Mouse (Mus musculus) C2C12 (cell line): ENCODE measurements around the gene Apela.

ENCODE experiments used
- CTCF ChIP-seq: IDR thresholded peaks from one replicate; pipeline ENCODE4 v1.5.1; 2011; ENCODE audit not compliant: control insufficient read depth, insufficient read depth, insufficient read length
- MAX ChIP-seq: IDR thresholded peaks from one replicate; pipeline ENCODE4 v1.6.1; 2011; ENCODE audit warnings: mild to moderate bottlenecking, control low read depth
- MYOG ChIP-seq: IDR thresholded peaks from one replicate; pipeline ENCODE4 v1.6.1; 2011; ENCODE audit not compliant: control insufficient read depth, insufficient read length; ENCODE audit errors: extremely low read depth

GRCm38 (mm10) chr8:65064071-65064470, 26.9 kb upstream of the Apela start:
- TF ChIP-seq CTCF = no peak
- TF ChIP-seq MAX = no peak
- no peak for TF ChIP-seq MYOG
